Mouse (Mus musculus): ENCODE data around the gene Gstt4.
A peak's percentile ranks its signal among the peaks of the same experiment; 100 is the strongest.
"Not testable (repeated sequence)": the region's sequence is repeated elsewhere in the genome, so short reads cannot be mapped to it uniquely, and the experiment has no call there.

Gene Gstt4

GRCm38 (mm10) chr10:75789841-75790240 lies 32.5 kb downstream of the Gstt4 start:
- DNase-seq (ENCODE audit: low spot score): no peak

- no peak for DNase-seq (ENCODE audit: low spot score)
Observed at GRCm38 (mm10) chr10:75789081-75789735, 33.1 kb downstream of the Gstt4 start.

GRCm38 (mm10) chr10:75788277-75788676 lies 34.1 kb downstream of the Gstt4 start:
- no peak for DNase-seq (ENCODE audit: low spot score)

- no peak for DNase-seq (ENCODE audit: low spot score)
Observed at GRCm38 (mm10) chr10:75785442-75785841, 36.9 kb downstream of the Gstt4 start.

- peak; percentile 56 for DNase-seq (ENCODE audit: low spot score)
Observed at GRCm38 (mm10) chr10:75780769-75781578, 41.4 kb downstream of the Gstt4 start, which contains the start of the genes Gm20441 and Gstt3. Gene Gm20441 (minus strand): TSS chr10:75780954. Gene Gstt3 (minus strand): TSS chr10:75781414.

GRCm38 (mm10) chr10:75779206-75780174 lies 42.9 kb downstream of the Gstt4 start:
- no peak for DNase-seq (ENCODE audit: low spot score)

GRCm38 (mm10) chr10:75777885-75778284 lies 44.5 kb downstream of the Gstt4 start:
- DNase-seq (ENCODE audit: low spot score): no peak

GRCm38 (mm10) chr10:75776562-75776961 lies 45.8 kb downstream of the Gstt4 start:
- no peak for DNase-seq (ENCODE audit: low spot score)

GRCm38 (mm10) chr10:75774587-75774986 lies 47.8 kb downstream of the Gstt4 start:
- no peak for DNase-seq (ENCODE audit: low spot score)

- DNase-seq (ENCODE audit: low spot score): no peak
Observed at GRCm38 (mm10) chr10:75774102-75774501, 48.2 kb downstream of the Gstt4 start.

GRCm38 (mm10) chr10:75772795-75773664 lies 49.3 kb downstream of the Gstt4 start, which contains the start of gene Ddt:
Gene Ddt (minus strand): TSS chr10:75773414.
- peak; percentile 67 for DNase-seq (ENCODE audit: low spot score)

- DNase-seq (ENCODE audit: low spot score): not testable (repeated sequence)
Observed at GRCm38 (mm10) chr10:75767756-75768155, 54.6 kb downstream of the Gstt4 start.

- DNase-seq (ENCODE audit: low spot score): no peak
Observed at GRCm38 (mm10) chr10:75766856-75767255, 55.5 kb downstream of the Gstt4 start.
